Mouse (Mus musculus) stomach, postnatal 0 days (tissue): ENCODE data around the gene Ubiad1.

Source experiments
- CTCF ChIP-seq: IDR thresholded peaks from 2 replicates; pipeline ENCODE4 v1.5.1; 2016; ENCODE audit warnings: antibody characterized with exemption, low read depth, mild to moderate bottlenecking, moderate library complexity
- EP300 ChIP-seq: optimal IDR thresholded peaks from 2 replicates; pipeline ENCODE3; 2016; ENCODE audit warnings: antibody characterized with exemption

DNA sequence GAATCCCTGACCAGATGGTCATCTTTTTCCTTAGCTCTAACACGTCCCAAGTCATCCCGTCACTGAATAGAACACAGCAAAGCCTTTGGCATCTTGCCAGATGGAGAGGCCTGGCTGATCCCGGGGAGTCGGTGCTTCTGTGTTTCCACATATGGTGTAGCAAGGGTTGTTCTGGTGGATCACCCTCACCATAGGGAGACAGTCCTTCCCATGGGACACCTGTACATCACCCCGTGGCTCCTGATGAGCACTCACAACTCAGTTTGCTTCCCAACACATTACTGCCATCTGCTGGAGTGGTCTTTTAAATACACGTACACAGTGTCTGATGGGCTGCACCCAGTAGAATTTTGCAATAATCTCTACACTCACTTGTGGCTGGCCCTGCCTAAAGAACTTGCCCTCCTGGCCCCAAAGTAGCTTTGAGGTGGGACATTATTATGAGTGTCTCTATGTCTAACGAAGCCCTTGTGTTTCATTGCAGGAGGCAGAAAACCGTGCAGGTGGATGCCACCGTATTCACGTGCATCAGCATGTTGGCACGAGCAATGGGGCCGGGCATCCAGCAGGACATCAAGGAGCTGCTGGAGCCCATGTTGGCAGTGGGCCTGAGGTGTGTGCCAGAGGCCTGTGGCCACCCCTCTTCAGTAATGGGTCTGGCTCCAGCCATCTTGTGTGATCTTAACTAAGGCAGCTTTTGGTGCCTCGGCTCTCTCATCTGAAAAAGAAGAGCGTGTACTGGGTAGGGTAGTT is 18.8 kb upstream of the Ubiad1 start:
- no peak for TF ChIP-seq EP300
- peak; percentile 67 for TF ChIP-seq CTCF
